Mouse (Mus musculus): ENCODE data around the gene Ppat.

DNA sequence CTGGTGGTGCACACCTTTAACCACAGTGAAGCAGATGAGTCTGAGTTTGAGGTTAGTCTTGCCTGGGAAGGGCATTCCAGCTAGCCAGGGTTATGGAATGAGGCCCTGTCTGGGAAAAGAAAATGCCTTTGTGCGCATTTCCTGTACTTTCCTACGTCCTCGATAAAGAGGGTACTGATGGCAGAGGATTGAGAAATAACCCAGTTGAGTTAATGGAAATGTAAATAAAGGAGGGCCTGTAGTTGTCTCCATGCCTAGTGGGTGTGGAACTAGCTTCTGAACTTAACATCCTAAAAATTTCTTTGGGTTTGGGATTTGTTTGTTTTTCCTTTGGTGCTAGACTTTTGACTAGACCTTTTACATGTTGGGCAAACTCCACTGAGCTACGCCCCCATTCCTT is 4.1 kb upstream of the Ppat start:
- TF ChIP-seq ZC3H11A (IDR thresholded peaks at IDR 0.05; ENCODE audit: borderline replicate concordance, low read depth, low read length), result no peak
- TF ChIP-seq CHD2 (IDR thresholded peaks at IDR 0.05; ENCODE audit: low read depth, low read length), result no peak
- TF ChIP-seq MAFK (IDR thresholded peaks at IDR 0.05; ENCODE audit: insufficient read depth, low read depth, low read length), result no peak
- TF ChIP-seq HCFC1 (IDR thresholded peaks at IDR 0.05; ENCODE audit: borderline replicate concordance, insufficient read depth, low read length), result no peak
- no peak for TF ChIP-seq ZNF384 (IDR thresholded peaks at IDR 0.05; ENCODE audit: low read depth, low read length)
